In the genomic region with DNA sequence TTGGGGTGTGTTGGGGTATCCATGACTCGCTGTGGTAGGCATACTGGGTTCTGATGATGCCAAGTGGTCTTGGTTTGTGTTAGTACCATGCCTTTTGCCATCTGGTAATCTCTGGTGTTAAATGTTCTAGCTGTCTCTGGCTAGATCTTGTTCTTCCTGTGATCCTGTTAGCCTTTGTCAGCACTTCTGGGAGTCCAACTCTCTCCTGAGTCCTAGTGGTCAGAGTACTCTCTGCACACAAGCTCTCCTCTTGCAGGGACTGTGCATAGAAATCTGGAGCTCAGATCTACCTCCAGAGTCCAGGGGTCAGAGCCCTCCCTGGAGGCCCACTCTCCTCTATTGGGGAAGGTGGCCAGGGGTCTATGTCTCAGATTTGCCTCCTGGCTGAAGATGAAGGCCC, we compare ENCODE assay signal across 19 mouse cellular contexts.
DNase-seq lines count a peak whose midpoint lies in the region; ATAC-seq and TF ChIP-seq lines count a peak whose summit lies in the region.
"Had no signal": no experiment of that assay in that cellular context is flagged by ENCODE, and none has a peak within 500 bp of the region (broad histone marks: within the 10 kb centered on the region; RNA-seq: fewer than 3 reads in every experiment).

No protein-coding gene starts in this region.

- DNase-seq in heart, adult 11 months = peak; percentile 77
- peak; percentile 60 for DNase-seq in midbrain, embryonic 11.5 days (ENCODE audit: low spot score, missing footprints)
- no peak for DNase-seq in midbrain, postnatal 0 days (ENCODE audit: low spot score)
- DNase-seq: adrenal gland, adult 2 months; adrenal gland, adult 8-10 months; adrenal gland, postnatal 10 days; adrenal gland, postnatal 14 days; adrenal gland, postnatal 25 days; adrenal gland, postnatal 36 days; B cell, adult 2 months; cerebellum, adult 11 months; cerebellum, adult 11-12 months; cerebellum, adult 18-20 months had no signal

- H3K9me3 ChIP-seq in heart, embryonic 12.5 days (replicated peaks) = 0 out of 2 replicates have a peak, but pooled peaks cover 5% of the 10 kb centered on the region
- H3K9me3 ChIP-seq in midbrain, embryonic 11.5 days (ENCODE audit: control insufficient read depth, low read length) = no peaks in the 10 kb centered on the region
- no peaks in the 10 kb centered on the region for H3K9me3 ChIP-seq in midbrain, postnatal 0 days (ENCODE audit: low read length)

- H3K4me1 ChIP-seq in heart, embryonic 12.5 days (replicated peaks) = no peaks in the 10 kb centered on the region
- no peaks in the 10 kb centered on the region for H3K4me1 ChIP-seq in midbrain, embryonic 11.5 days (ENCODE audit: control insufficient read depth, insufficient read depth, low read length)
- no peaks in the 10 kb centered on the region for H3K4me1 ChIP-seq in midbrain, postnatal 0 days (ENCODE audit: insufficient read depth, low read length)

- H3K9ac ChIP-seq in heart, embryonic 12.5 days = no peak overlapping the region
- no peak overlapping the region for H3K9ac ChIP-seq in midbrain, embryonic 11.5 days (ENCODE audit: low read length)
- no peak overlapping the region for H3K9ac ChIP-seq in midbrain, postnatal 0 days (replicated peaks; ENCODE audit: low read length, poor library complexity, severe bottlenecking)

- no peak overlapping the region for H3K4me2 ChIP-seq in heart, embryonic 12.5 days
- no peak overlapping the region for H3K4me2 ChIP-seq in midbrain, embryonic 11.5 days
- H3K4me2 ChIP-seq in midbrain, postnatal 0 days (ENCODE audit: low read depth, low read length, poor library complexity, severe bottlenecking) = no peak overlapping the region

- TF ChIP-seq CTCF in midbrain, postnatal 0 days (IDR thresholded peaks at IDR 0.05) = no peak

- WGBS in heart, embryonic 12.5 days = 78% methylated on average over 1 of the region's 1 CpGs
- 87% methylated on average over 1 of the region's 1 CpGs for WGBS in midbrain, embryonic 11.5 days
- WGBS in midbrain, postnatal 0 days = 76% methylated on average over 1 of the region's 1 CpGs

- H3K27ac ChIP-seq in heart, embryonic 12.5 days (ENCODE audit: poor library complexity, severe bottlenecking) = no peak overlapping the region
- H3K27ac ChIP-seq in midbrain, embryonic 11.5 days (ENCODE audit: low read depth, low read length) = no peak overlapping the region
- no peak overlapping the region for H3K27ac ChIP-seq in midbrain, postnatal 0 days (ENCODE audit: low read depth, low read length)

- H3K36me3 ChIP-seq in heart, embryonic 12.5 days = no peaks in the 10 kb centered on the region
- no peaks in the 10 kb centered on the region for H3K36me3 ChIP-seq in midbrain, embryonic 11.5 days (ENCODE audit: control insufficient read depth, insufficient read depth, low read length)
- no peaks in the 10 kb centered on the region for H3K36me3 ChIP-seq in midbrain, postnatal 0 days (ENCODE audit: insufficient read depth, low read length)
- H3K36me3 ChIP-seq: G1E had no signal

- H3K27me3 ChIP-seq in heart, embryonic 12.5 days (replicated peaks) = no peaks in the 10 kb centered on the region
- no peaks in the 10 kb centered on the region for H3K27me3 ChIP-seq in midbrain, embryonic 11.5 days (ENCODE audit: control insufficient read depth, insufficient read depth, low read length)
- no peaks in the 10 kb centered on the region for H3K27me3 ChIP-seq in midbrain, postnatal 0 days (ENCODE audit: insufficient read depth, low read length)
- H3K27me3 ChIP-seq: CH12.LX, Patski had no signal

- no peak for ATAC-seq in heart, embryonic 12.5 days (ENCODE audit: insufficient number of reproducible peaks, low FRiP score)
- ATAC-seq in midbrain, embryonic 11.5 days (ENCODE audit: low FRiP score) = no peak
- no peak for ATAC-seq in midbrain, postnatal 0 days (ENCODE audit: low FRiP score)
- ATAC-seq: activated CD4-positive, CD25-positive, alpha-beta regulatory T cell, adult 4 months; CD4-positive, CD25-positive, alpha-beta regulatory T cell, adult 4 months; Patski had no signal

- H3K4me3 ChIP-seq in heart, embryonic 12.5 days = no peak overlapping the region
- H3K4me3 ChIP-seq in midbrain, embryonic 11.5 days (ENCODE audit: low read depth, low read length) = no peak overlapping the region
- H3K4me3 ChIP-seq in midbrain, postnatal 0 days (ENCODE audit: low read depth, low read length) = no peak overlapping the region
